Mouse (Mus musculus) right cerebral cortex, postnatal 25 days (tissue): ENCODE data around the gene Supt20.
"Not testable (repeated sequence)": the region's sequence is repeated elsewhere in the genome, so short reads cannot be mapped to it uniquely, and the experiment has no call there.

Experiments used
- DNase-seq: peaks from one replicate; pipeline ENCODE4 v3.0.0; 2022

The Supt20 gene

GRCm38 (mm10) chr3:54692202-54693055 is at the start of gene Supt20:
Gene Supt20, plus strand, starts transcription at chr3:54692807.
- DNase-seq, result peak; percentile 93

- DNase-seq, result no peak
Observed at GRCm38 (mm10) chr3:54642851-54643250, 49.8 kb upstream of the Supt20 start.

- no peak for DNase-seq
Observed at GRCm38 (mm10) chr3:54647583-54647982, 45.0 kb upstream of the Supt20 start.

- DNase-seq, result no peak
Observed at GRCm38 (mm10) chr3:54651576-54651975, 41.0 kb upstream of the Supt20 start.

- no peak for DNase-seq
Observed at GRCm38 (mm10) chr3:54654169-54654568, 38.4 kb upstream of the Supt20 start.

GRCm38 (mm10) chr3:54657090-54657489 is 35.5 kb upstream of the Supt20 start:
- DNase-seq, result no peak

GRCm38 (mm10) chr3:54657888-54658626 is 34.5 kb upstream of the Supt20 start:
- no peak for DNase-seq

- no peak for DNase-seq
Observed at GRCm38 (mm10) chr3:54659736-54660135, 32.9 kb upstream of the Supt20 start.

GRCm38 (mm10) chr3:54662411-54662810 is 30.2 kb upstream of the Supt20 start:
- DNase-seq, result no peak

GRCm38 (mm10) chr3:54668141-54668540 is 24.5 kb upstream of the Supt20 start:
- DNase-seq, result no peak

GRCm38 (mm10) chr3:54668722-54669121 is 23.9 kb upstream of the Supt20 start:
- DNase-seq, result no peak

GRCm38 (mm10) chr3:54669559-54669958 is 23.0 kb upstream of the Supt20 start:
- DNase-seq, result no peak

- no peak for DNase-seq
Observed at GRCm38 (mm10) chr3:54672111-54672510, 20.5 kb upstream of the Supt20 start.

- DNase-seq, result peak; percentile 24
Observed at GRCm38 (mm10) chr3:54672557-54673529, 19.8 kb upstream of the Supt20 start.

- no peak for DNase-seq
Observed at GRCm38 (mm10) chr3:54676818-54677217, 15.8 kb upstream of the Supt20 start.

- DNase-seq, result no peak
Observed at GRCm38 (mm10) chr3:54681310-54682204, 11.1 kb upstream of the Supt20 start.

GRCm38 (mm10) chr3:54685202-54685601 is 7.4 kb upstream of the Supt20 start:
- DNase-seq, result no peak

GRCm38 (mm10) chr3:54687245-54687644 is 5.4 kb upstream of the Supt20 start:
- DNase-seq, result no peak

- no peak for DNase-seq
Observed at GRCm38 (mm10) chr3:54689091-54689490, 3.5 kb upstream of the Supt20 start.

- no peak for DNase-seq
Observed at GRCm38 (mm10) chr3:54693056-54693415, 429 bp downstream of the Supt20 start.

- no peak for DNase-seq
Observed at GRCm38 (mm10) chr3:54699759-54700301, 7.2 kb downstream of the Supt20 start.

GRCm38 (mm10) chr3:54704106-54704505 is 11.5 kb downstream of the Supt20 start:
- not testable (repeated sequence) for DNase-seq
